Mouse (Mus musculus): ENCODE results near the gene Dnah7a.
"Not testable (repeated sequence)": the region's sequence is repeated elsewhere in the genome, so short reads cannot be mapped to it uniquely, and the experiment has no call there.

Dnah7a gene

GRCm38 (mm10) chr1:53709602-53710001 is 3.0 kb upstream of the Dnah7a start:
- intact Hi-C loops (cut with DNase I), result not testable (repeated sequence)

DNA sequence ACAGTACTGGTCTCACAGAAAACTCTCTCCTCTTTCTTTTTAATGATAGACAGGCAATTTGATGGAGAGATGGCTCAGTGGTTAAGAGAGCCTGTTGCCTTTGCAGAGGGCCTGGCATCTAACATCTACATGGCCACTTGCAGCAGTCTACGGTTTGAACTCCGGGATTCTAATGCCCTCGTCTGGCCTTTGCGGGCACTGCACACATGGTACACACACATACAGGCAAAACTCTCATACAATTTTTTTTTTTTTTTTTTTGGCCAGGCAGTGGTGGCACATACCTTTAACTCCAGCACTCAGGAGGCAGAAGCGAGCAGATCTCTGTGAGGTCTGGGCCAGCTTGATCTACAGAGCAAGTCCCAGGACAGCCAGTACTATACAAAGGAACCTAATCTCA is 2.4 kb downstream of the Dnah7a start:
- intact Hi-C loops (cut with DNase I), result no loop called here

DNA sequence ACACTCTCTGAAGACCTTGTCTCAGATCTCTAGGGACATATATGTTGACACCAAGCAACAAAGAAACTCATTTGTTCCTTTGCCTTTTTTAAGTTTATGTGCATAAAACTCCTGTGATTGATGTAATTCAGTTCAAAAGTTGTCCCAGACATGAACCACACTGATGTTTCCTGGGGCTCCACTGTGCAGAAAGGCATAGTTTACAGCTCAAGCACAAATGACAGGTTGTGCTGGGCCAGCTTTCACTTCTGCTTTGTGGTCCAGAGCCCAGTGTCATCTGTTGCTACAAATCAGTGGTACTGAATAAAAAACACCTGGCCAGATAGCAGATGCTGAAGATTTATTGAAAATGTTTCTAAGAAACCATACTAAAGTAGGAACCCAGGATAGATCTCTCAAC is 42.3 kb downstream of the Dnah7a start:
- intact Hi-C loops (cut with DNase I), result not testable (repeated sequence)

DNA sequence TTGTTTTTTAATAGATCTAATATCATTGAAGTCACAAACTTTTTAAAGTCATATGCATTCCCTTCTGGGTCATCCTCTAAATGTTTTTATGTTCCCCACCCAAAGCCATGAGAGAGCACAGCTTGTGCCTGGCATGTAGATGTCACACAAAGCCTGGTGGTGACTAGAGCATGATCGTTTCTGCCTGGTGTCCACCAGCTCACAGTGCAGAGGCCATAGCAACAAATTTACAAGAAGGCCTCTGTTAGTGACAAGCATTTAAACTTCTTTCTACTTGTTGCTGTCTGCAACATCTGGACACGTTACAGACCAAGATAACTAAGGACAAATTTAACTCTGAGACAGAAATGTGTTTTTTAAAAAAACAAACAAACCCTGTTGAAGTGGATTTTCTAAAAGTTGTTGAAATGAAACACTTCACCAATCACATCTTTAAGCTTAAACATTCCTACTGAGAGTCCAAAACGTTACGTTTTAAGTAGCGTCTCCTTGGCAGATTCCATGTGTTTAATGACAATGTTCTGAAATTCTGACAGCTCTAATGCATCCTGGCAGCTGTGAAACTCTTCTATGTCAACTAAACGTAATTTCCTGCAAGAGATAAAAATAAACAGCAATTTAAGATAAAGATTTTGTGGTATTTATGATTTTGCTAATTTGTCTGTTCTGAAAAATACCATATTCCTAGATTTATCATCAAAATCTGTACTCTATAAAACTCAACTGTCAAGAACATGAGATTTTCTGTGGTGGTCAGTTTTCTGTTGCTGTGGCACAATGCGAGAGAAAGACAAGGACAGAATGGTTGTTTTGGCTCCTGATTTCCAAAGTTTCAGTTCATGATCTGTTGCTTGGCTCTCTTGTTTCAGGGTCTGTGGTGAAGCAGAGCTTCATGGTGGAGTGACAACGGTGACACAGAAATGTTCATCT is 66.5 kb downstream of the Dnah7a start:
- intact Hi-C loops (cut with DNase I), result no loop called here

DNA sequence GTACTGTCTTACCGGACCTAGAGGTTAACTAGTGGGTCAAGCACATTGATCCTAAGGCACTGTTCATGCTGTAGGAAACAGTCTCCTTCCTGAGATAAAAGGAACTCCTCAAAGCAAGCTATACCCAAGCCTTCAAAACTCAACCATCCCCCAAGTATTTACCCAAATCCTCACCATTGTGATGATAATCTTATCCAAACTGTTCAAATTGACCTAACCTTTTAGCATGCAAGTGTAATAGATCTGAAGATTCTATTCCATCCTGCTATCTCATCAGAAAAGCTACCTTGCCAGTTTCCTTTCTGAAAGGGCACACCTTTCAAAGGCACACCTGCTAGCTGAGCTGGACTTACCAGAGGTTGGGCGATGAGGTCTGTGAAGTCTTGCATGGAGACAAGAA is 70.9 kb downstream of the Dnah7a start:
- intact Hi-C loops (cut with DNase I), result not testable (repeated sequence)

DNA sequence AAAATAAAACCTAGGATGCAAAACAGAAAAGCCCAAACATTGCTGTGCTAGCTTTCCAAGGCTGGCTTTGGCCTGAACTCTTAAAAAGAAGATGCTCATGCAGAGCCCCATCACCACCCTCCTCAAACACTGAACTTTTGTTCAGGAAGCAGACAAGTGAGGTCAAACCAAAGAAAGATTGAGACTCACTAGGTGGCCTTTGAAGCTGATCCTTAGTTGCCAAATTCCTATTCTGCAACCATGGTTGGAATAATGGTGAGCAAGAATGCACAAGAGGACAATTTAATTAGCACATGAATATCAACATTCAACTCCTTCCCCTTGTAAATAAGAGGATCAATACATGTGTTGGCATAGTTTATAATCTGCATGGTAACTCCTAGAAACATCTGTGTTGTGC is 74.5 kb downstream of the Dnah7a start:
- intact Hi-C loops (cut with DNase I), result not testable (repeated sequence)

GRCm38 (mm10) chr1:53630011-53630410 is 76.6 kb downstream of the Dnah7a start:
- intact Hi-C loops (cut with DNase I), result no loop called here

DNA sequence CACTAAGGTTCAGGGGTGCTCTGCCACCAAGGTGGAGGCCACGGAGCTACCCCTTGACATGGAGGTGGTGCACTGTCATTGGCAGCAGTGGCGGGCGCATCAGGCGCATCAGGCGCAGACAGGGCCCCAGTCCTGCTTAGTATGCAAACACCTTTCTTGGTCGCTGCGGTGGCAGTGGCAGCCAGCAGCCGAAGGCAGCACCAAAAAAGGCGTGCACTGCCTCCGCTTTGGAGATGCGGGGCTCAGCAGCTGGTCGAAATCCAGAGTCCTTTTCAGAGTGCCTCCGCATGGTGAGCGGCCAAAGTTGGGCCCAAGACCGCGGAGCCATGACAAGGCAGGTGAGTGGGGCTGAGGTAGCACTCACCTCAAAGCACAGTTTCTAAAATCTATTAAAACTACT is 93.1 kb downstream of the Dnah7a start:
- intact Hi-C loops (cut with DNase I), result no loop called here

DNA sequence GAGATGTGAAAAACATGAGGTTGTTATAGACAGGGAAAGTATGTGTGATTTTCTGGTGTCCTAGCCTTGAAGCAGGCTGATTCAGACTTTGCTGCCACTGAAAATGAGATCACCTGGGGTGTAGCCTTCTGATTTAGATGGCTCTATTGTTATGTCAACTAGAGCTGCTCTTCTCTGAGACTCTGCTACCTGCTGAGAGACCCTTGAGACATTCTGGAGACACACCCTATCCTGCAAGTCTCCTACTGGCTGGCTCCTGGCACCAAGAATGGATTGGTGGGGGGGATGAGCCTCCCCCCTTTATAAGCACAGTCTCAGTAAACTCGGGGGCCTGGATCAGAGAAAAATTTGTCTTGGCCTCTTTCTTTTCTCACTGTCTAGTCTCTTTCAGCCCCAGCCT is 125.3 kb downstream of the Dnah7a start:
- intact Hi-C loops (cut with DNase I), result not testable (repeated sequence)

- intact Hi-C loops (cut with DNase I), result not testable (repeated sequence)
Measured at GRCm38 (mm10) chr1:53557918-53558317, 148.7 kb downstream of the Dnah7a start.

DNA sequence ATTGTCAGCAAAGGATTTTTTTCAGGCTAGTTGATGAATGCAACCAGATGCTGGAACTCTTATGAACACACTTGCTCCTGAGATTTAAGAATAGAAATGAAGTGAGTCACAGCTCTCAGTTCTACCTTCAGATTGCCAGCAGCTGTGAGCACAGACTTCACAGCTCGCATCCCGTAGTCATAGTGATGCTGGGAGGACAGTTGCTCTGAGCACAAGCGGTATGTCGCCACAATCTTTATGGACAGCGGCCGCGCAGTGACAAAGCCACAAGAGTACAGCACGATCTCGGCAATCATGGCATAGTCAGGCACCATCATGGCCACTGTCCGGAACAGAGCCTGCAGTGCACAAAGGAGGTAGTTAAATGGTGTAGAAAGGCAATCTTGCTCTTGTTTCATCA is 159.6 kb downstream of the Dnah7a start:
- intact Hi-C loops (cut with DNase I), result not testable (repeated sequence)

- intact Hi-C loops (cut with DNase I), result not testable (repeated sequence)
Measured at GRCm38 (mm10) chr1:53538356-53538755, 168.2 kb downstream of the Dnah7a start.

- intact Hi-C loops (cut with DNase I), result not testable (repeated sequence)
Measured at GRCm38 (mm10) chr1:53534826-53535225, 171.8 kb downstream of the Dnah7a start.

GRCm38 (mm10) chr1:53526021-53526420 is 180.6 kb downstream of the Dnah7a start:
- intact Hi-C loops (cut with DNase I), result not testable (repeated sequence)

DNA sequence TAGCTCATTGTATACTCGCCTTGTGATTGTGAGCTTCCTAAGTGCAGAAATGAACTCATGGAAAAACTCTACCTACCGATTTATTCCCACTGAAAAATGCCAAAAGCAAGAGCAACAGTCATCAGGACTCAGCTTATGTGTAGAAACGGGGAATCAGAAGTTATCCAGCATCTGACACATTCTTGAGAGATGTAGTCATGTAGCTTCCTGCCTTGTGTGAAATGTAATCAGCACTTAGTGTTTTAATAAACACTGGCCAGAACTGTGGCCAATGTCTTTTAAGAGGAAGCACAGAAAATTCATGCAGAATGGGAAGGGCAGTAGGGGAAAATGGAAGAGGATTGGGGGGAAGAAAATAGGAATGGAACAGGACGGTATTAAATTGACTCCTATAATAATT is 232.9 kb downstream of the Dnah7a start:
- intact Hi-C loops (cut with DNase I), result no loop called here

- intact Hi-C loops (cut with DNase I), result not testable (repeated sequence)
Measured at GRCm38 (mm10) chr1:53472084-53472483, 234.5 kb downstream of the Dnah7a start.

DNA sequence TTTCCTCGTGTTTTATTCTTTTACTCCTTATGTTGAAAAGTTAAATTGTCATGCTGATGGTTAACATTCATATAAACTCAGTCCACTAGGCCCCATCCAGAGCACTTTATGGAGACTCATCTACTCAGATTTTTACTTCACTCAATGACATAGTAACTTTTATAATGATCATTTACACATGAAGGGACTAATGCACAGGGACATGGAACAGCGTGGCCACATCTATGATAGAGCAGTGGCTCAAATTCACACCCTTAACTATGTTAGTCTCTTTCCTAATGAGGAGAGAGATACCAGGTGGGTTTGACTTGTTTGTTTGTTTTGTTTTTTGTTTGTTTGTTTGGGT is 239.3 kb downstream of the Dnah7a start:
- intact Hi-C loops (cut with DNase I), result no loop called here

GRCm38 (mm10) chr1:53466524-53467324 is 239.9 kb downstream of the Dnah7a start:
- intact Hi-C loops (cut with DNase I), result not testable (repeated sequence)

GRCm38 (mm10) chr1:53439173-53439572 is 267.4 kb downstream of the Dnah7a start:
- intact Hi-C loops (cut with DNase I), result not testable (repeated sequence)

- intact Hi-C loops (cut with DNase I), result not testable (repeated sequence)
Measured at GRCm38 (mm10) chr1:53432433-53432832, 274.2 kb downstream of the Dnah7a start.

GRCm38 (mm10) chr1:53405803-53406325 is 300.7 kb downstream of the Dnah7a start:
- intact Hi-C loops (cut with DNase I), result no loop called here

Data from adrenal gland (tissue).